Mouse (Mus musculus): ENCODE results near the gene Ccdc107. TPM values are rescaled to one million over a fixed set of nuclear protein-coding genes. Genes with fewer than 3 reads are reported as not detected.

Ccdc107 gene
- total and polyA plus RNA-seq, 3 experiments, result 30.5 to 63.1 (median 33.4) TPM

DNA sequence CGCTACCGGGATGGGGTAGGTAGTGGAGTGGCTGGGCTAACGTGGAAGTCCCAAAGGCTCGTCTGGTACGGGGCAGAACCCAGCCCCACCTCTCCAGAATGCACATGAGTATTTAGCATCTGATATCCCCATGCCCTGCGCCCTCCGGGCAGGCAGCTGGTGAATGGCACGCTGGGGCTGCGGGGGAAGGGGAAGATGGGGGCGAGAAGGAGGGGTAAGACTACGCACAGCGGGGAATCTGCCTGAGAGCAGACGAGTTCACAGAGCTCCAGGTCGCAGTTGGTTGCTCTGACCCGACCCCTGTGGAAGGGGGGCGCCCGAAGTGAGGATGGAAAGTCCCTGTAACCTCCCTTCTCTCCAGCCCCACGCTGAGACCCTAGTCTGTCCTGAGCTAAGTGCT, 39.3 kb upstream of the Ccdc107 start:
- Histone ChIP-seq H3K27me3 (replicated peaks) (no peaks in the 10 kb centered on the region), H3K4me1 (ENCODE audit: control insufficient read depth in 1 of 2, insufficient read depth in 2 of 2) (peaks cover 21 to 63% of the 10 kb centered on the region in 2 experiments), H3K4me2 (ENCODE audit: insufficient read depth, low read depth, poor library complexity, severe bottlenecking) (peak overlapping the region; percentile 95), H3K4me3 (replicated peaks in 1 of 3; ENCODE audit: low read depth in 2 of 3, low read length in 2 of 3, poor library complexity in 1 of 3) (peak overlapping the region; percentile 55 to 69 (median 60)), H3K36me3 (replicated peaks in 1 of 2; ENCODE audit: control insufficient read depth in 1 of 2, insufficient read depth in 1 of 2, low read length in 1 of 2) (peaks cover 0 to 40% of the 10 kb centered on the region in 2 experiments), H3K27ac (ENCODE audit: insufficient read depth, low read depth) (no peak overlapping the region), H3K9me3 (replicated peaks; ENCODE audit: low read length) (peaks cover 9% of the 10 kb centered on the region), H3K79me2 (replicated peaks; ENCODE audit: control insufficient read depth, extremely low read depth, insufficient read depth, poor library complexity, severe bottlenecking) (no peaks in the 10 kb centered on the region), H3K9ac (ENCODE audit: insufficient read depth, low read depth) (no peak overlapping the region)
- DNase-seq (ENCODE audit: extremely low read depth), result no peak
- peak; percentile 25; the same call in 1 of the 2 replicates for TF ChIP-seq MAZ (IDR thresholded peaks at IDR 0.05; ENCODE audit: low read depth, low read length)
- TF ChIP-seq POLR2AphosphoS2 (IDR thresholded peaks at IDR 0.05; ENCODE audit: low read depth, low read length), result no peak
- TF ChIP-seq JUN (IDR thresholded peaks at IDR 0.05; ENCODE audit: insufficient read depth, low read depth, low read length), result no peak
- no peak for TF ChIP-seq ELF1 (IDR thresholded peaks at IDR 0.05; ENCODE audit: low read depth, low read length)
- TF ChIP-seq GABPA (IDR thresholded peaks at IDR 0.05; ENCODE audit: insufficient replicate concordance, low read depth, low read length), result no peak
- TF ChIP-seq MAX (IDR thresholded peaks at IDR 0.05; ENCODE audit: low read length), result no peak
- 0 out of 2 replicates have a peak, but pooled peaks have one; percentile 9 for TF ChIP-seq NRF1 (IDR thresholded peaks at IDR 0.05; ENCODE audit: low read depth, low read length)
- 0 out of 2 replicates have a peak, but pooled peaks have one; percentile 22 for TF ChIP-seq NELFE (IDR thresholded peaks at IDR 0.05; ENCODE audit: low read depth, low read length)
- no peak for TF ChIP-seq RAD21 (IDR thresholded peaks at IDR 0.05; ENCODE audit: low read depth, low read length)
- in situ Hi-C loops (cut with MboI; ENCODE audit: low pct_ligation_motif_present, low pct_unique_long_range_greater_than_20kb, low sequenced_read_pairs) (no loop called here), dilution Hi-C loops (cut with MboI; ENCODE audit: extremely low pct_ligation_motif_present, extremely low pct_unique_long_range_greater_than_20kb, low sequenced_read_pairs) (no loop called here)

DNA sequence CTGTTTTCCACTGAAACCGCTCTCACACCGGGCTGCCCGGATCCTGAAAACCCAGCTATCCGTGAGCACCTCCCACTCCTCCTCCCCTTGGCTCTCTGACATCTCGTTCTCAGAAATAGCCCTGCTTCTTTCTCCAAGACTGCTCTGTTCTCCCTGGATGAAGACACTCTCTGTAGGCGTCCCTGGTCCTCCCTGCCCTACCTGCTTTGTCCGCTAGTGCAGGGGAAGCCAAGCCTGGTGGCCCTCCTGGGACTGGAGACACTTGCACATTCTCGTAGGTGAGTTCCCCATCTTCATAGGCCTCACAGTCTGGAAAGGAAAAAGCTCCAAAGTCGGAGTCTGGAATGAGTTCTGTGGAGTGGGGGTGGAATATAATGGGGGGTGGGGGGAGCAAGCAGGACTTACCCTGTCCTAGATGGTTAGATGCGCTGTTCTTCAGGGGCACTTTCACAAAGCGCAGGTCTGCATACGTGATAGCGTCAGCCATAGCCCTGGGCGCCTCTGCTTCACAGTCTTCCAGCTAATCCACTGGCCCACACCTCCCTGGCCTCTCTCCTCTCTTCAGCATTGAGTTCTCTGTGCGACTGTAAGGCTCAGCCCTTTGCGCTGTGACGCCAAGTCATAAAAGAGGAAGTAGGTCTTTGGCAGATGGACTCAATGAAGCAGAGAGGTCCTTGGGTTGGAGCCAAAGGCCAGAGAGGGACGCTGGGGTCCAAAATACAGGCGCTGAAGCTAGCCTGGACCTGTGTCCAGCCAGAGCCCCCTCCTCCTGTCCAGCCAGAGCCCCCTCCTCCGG, 38.5 kb upstream of the Ccdc107 start, which contains the start of gene Cd72:
Gene Cd72, minus strand, starts transcription at position 588 of the 796 bp plus-strand sequence.
- Histone ChIP-seq H3K27me3 (replicated peaks) (peaks cover 3% of the 10 kb centered on the region), H3K36me3 (replicated peaks in 1 of 2; ENCODE audit: control insufficient read depth in 1 of 2, insufficient read depth in 1 of 2, low read length in 1 of 2) (peaks cover 0 to 33% of the 10 kb centered on the region in 2 experiments), H3K79me2 (replicated peaks; ENCODE audit: control insufficient read depth, extremely low read depth, insufficient read depth, poor library complexity, severe bottlenecking) (no peaks in the 10 kb centered on the region), H3K27ac (ENCODE audit: insufficient read depth, low read depth) (peak within 1 kb of the TSS; percentile 38), H3K4me1 (ENCODE audit: control insufficient read depth in 1 of 2, insufficient read depth in 2 of 2) (peaks cover 21 to 63% of the 10 kb centered on the region in 2 experiments), H3K4me2 (ENCODE audit: insufficient read depth, low read depth, poor library complexity, severe bottlenecking) (peak within 1 kb of the TSS; percentile 95), H3K9ac (ENCODE audit: insufficient read depth, low read depth) (peak within 1 kb of the TSS; percentile 24), H3K9me3 (replicated peaks; ENCODE audit: low read length) (peaks cover 9% of the 10 kb centered on the region), H3K4me3 (replicated peaks in 1 of 3; ENCODE audit: low read depth in 2 of 3, low read length in 2 of 3, poor library complexity in 1 of 3) (peak within 1 kb of the TSS; percentile 55 to 69 (median 60))
- dilution Hi-C loops (cut with MboI; ENCODE audit: extremely low pct_ligation_motif_present, extremely low pct_unique_long_range_greater_than_20kb, low sequenced_read_pairs) (no loop called here), in situ Hi-C loops (cut with MboI; ENCODE audit: low pct_ligation_motif_present, low pct_unique_long_range_greater_than_20kb, low sequenced_read_pairs) (no loop called here)
- DNase-seq (ENCODE audit: extremely low read depth), result peak; percentile 88
- TF ChIP-seq MEF2A (IDR thresholded peaks at IDR 0.05; ENCODE audit: borderline replicate concordance, low read depth, low read length) (peak; percentile 30; the same call in 1 of the 2 replicates), UBTF (IDR thresholded peaks at IDR 0.05; ENCODE audit: low read depth, low read length) (0 out of 2 replicates have a peak, but pooled peaks have one; percentile 31), USF1 (IDR thresholded peaks at IDR 0.05; ENCODE audit: low read depth, low read length) (no peak), BHLHE40 (IDR thresholded peaks at IDR 0.05; ENCODE audit: low read depth, low read length) (0 out of 2 replicates have a peak, but pooled peaks have one; percentile 9), SIN3A (IDR thresholded peaks at IDR 0.05; ENCODE audit: low read length) (peak; percentile 78), HCFC1 (IDR thresholded peaks at IDR 0.05; ENCODE audit: low read depth, low read length) (0 out of 2 replicates have a peak, but pooled peaks have one; percentile 37), POLR2A (IDR thresholded peaks at IDR 0.05; ENCODE audit: low read depth, low read length) (peak; percentile 50; the same call in 1 of the 2 replicates), PAX5 (IDR thresholded peaks at IDR 0.05; ENCODE audit: low read length) (no peak), SMC3 (IDR thresholded peaks at IDR 0.05; ENCODE audit: low read depth, low read length) (peak; percentile 3; the same call in 1 of the 2 replicates), USF2 (conservative IDR thresholded peaks at IDR 0.05; ENCODE audit: low read depth, low read length) (no peak), TCF12 (IDR thresholded peaks at IDR 0.05; ENCODE audit: low read depth, low read length) (peak; percentile 82), ZKSCAN1 (IDR thresholded peaks at IDR 0.05; ENCODE audit: borderline replicate concordance, low read depth, low read length) (no peak), CHD1 (IDR thresholded peaks at IDR 0.05; ENCODE audit: low read depth, low read length) (no peak), NELFE (IDR thresholded peaks at IDR 0.05; ENCODE audit: low read depth, low read length) (peak; percentile 54; the same call in 1 of the 2 replicates), ZC3H11A (IDR thresholded peaks at IDR 0.05; ENCODE audit: low read depth, low read length) (no peak), POLR2AphosphoS2 (IDR thresholded peaks at IDR 0.05; ENCODE audit: low read depth, low read length) (no peak), EP300 (IDR thresholded peaks at IDR 0.05; ENCODE audit: low read length) (peak; percentile 87), MAZ (IDR thresholded peaks at IDR 0.05; ENCODE audit: low read depth, low read length) (0 out of 2 replicates have a peak, but pooled peaks have one; percentile 60), RCOR1 (conservative IDR thresholded peaks at IDR 0.05; ENCODE audit: low read depth, low read length) (no peak), CHD2 (IDR thresholded peaks at IDR 0.05; ENCODE audit: low read length) (0 out of 2 replicates have a peak, but pooled peaks have one; percentile 48), MAX (IDR thresholded peaks at IDR 0.05; ENCODE audit: low read length) (peak; percentile 67), MYC (IDR thresholded peaks at IDR 0.05; ENCODE audit: low read depth, low read length) (no peak), ETS1 (conservative IDR thresholded peaks at IDR 0.05; ENCODE audit: low read depth, low read length) (peak; percentile 57), ZNF384 (IDR thresholded peaks at IDR 0.05; ENCODE audit: low read depth, low read length) (no peak)
